Mouse (Mus musculus) T-helper 17 cell (primary cell): Measurements from ENCODE around the gene Gm20388.

Source experiments
- in situ Hi-C, 2 experiments: fragments of 300-600 bp; cut with MboI, MseI; formaldehyde crosslinking; loops; 1 replicate in 1 of 2; 2 replicates in 1 of 2; pipeline ENCODE4 v1.15.1; 2025; ENCODE audit warnings: high pct_unique_total_duplicates in 2 of 2

Gene Gm20388

DNA sequence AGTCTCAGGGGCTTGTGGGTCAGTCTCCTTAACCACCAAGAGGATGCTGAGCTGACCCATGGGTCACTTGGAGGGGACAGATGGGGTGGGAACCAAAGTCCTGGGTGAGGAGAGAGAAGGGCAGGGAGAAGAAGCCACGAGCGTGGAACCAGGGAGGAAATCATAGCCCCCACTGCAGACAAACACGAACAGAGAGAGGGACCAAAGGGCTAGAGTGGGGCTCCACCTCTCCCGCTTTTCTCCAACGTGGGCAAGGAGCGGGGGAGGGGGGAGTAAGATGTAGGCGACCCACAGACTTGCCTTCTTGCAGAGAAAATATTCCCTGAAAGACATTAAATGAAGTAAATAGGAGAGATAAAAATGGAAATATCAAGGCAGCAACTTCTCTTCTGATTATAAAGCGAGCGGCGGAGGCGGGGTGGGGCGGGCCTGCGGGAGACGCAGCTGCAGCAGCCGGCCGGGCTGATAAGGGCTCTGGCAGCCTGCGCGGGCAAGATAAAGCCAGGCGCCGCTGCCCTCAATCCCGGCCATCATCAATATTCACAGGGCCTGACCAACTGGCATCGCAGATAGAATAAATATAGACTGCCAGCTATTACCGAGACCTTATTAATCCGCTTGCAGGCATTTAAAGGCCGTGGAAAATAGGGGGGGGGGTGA, 2809.6 kb downstream of the Gm20388 start:
- in situ Hi-C loops, result no loop called here

DNA sequence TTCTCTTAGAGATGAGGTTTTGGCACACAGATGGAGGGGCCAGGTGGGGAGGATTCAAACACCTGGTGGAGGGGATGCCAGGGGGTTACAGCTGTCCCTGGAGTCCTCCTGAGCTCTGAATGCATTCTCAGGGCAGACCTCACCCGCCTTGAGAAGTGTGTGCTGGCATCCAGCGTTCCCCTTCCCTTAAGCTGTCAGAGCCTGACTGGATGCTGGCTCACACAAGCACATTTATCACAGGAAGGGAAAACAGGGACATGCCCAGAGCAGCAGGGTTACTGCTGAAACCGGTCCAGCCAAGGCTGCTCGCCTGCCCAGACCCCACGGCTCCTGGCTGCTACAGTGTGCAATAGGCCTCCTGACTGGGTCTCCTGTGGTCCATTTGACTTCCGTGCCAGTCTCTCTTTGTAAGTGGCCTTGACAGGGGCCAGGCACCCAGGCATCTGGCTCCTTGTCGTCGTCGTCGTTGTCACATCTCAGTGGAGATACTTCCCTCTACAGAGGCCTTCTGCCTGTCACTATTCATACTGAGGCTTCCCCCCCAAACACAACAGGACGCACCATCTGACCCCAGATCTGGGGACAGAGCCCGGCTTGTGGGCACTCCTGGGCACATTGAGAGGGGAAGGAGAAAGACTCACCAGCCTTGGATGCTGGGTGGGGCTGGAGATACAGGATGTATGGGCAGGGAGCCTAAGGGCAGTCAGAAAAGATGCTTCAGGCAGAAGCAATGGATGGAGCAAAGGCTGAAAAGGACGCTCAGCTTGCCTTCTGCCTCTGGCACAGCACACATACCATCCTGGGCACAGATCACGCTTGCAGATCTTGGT, 2810.4 kb downstream of the Gm20388 start:
- in situ Hi-C loops, result no loop called here

DNA sequence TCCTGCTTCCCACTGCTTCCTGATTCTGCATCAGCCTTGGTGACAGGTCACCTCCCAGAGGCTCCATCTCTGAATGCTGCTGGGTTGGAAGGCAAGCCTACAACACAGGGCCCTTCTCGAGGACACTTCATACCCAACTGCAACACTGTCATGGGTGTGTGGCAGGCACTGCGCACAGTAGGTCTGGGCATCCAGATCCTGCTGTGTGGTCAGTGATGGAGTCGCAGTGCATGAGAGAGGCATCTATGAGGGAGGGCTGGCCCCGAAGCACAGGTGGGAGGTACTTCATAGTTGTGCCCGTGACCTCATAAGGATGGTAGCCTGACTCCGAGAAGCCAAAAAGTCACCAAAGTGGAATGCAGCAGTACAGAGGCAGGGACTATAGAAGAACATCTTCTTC, 2814.5 kb downstream of the Gm20388 start:
- in situ Hi-C loops, result no loop called here

DNA sequence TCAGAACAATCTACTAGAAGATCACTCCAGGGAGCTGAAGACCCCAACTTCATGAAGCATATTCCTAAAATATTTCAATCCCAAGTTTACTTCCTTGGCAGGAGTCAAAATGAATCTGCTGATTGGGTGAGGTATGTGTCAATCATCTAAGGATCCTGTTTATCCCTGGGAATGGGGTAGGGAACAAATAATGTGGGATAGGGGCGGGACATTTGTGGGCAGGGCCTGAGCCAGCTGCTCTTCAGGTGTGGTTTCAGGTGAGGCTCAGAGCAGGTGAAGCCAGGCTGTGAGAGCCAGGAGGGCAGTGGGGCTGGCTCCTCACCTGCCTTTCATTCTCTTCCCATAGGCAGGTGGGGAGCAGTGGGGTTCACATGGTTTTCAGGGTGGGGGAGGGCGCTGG, 2816.1 kb downstream of the Gm20388 start:
- in situ Hi-C loops, result no loop called here

DNA sequence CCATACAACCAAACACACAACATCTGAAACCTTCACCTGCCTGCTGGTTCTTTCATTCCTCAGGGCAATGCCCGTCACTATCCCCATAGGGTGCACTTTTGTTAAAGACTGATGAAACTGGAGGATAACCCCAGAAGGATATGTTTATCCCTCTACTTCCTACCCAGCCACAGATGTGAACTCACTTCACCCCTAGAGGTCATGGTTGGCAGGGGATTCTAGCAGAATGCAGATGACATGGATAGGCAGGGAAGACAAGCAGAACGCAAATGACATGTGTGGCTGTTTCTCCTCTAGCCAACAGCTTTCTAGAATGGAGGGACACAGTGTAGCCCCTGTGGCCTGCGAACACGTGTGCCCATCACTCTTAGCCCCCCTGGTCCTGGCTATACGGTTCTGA, 2816.8 kb downstream of the Gm20388 start:
- in situ Hi-C loops, result no loop called here

DNA sequence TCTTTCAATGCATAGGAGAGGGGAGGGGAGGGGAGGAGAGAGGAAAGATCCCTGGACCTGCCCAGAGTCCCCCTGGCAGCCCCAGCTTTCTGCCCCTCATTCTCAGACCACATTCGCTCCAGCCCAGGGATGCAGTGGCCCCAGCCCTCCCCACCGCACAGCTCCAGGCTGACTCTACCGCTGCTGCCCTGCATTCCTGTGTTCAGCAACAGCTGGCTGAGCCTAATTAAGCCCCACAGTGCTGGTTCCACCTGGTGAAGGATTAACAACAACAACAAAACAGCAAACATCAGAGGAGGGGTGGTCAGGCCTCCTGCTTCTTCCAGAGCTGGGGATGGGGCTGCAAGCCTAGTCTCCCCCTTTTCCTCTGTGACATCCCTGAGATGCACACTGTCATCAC, 2818.0 kb downstream of the Gm20388 start:
- in situ Hi-C loops, result no loop called here

DNA sequence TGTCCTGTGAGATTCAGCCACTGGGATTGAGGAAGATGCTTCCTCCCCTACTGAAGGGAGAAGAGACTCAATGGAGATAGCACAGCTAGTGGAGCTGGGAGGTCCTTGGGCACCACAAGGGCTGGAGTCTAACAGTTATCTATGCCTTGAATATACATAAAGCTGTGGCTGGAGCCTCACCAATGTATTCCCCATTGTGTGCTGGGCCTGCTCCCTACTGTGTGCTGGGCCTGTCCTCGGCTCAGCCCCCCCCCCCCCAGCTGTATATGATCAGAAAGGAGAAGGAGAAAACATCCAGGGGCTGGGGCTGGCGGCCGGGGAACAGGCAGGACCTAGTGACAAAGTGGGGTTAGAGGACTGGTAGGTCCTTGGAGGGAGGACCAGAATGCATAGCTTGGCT, 2824.5 kb downstream of the Gm20388 start:
- in situ Hi-C loops, result loop anchor here in 1 of 2 experiments (10.0 kb wide), 1 partner anchor 690 kb away; no protein-coding TSS in a partner anchor

DNA sequence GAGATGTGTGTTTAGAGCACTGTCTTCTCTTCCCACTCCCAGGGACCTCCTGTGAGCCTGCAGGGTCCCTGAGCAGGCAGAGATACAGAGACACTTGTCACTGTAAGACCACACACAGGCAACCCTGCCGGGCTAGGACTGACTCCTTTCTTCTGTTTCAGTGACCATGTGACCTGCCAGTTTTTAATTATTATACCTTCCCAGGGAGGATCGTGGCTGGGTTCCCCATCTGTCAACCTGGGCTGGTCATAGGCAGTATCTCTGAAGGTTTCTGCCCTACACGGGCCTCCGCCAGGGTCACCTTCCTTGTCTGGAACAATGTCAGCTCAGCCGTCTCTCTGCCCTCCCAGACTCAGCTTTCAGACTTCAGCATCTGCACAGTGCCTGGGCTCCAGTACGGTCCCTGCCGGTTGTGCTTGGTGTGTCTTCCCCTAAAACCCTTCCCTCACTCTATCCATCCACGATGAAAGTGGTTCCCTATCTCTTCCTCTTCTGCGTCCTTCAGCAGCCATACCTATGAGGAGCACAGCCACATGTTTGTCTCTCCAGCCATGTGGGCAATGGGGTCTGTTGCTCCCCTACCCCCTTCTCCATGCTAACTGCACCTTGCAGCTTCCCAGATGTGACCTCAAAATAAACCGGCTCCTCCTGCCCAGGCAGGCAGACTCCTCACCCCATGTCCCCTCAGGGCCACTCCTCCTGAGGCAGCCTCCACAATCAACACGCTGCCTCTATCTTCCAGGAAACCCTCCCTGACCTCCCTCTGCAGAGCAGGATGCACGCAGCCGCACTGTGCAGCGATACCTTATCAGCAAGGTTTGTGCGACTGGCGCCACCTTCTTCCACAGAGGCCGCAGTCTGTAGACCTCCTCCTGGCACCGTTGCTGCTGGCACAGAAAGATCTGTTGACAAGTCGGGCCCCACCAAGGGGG, 2825.2 kb downstream of the Gm20388 start:
- in situ Hi-C loops, result loop anchor here in 1 of 2 experiments (10.0 kb wide), 1 partner anchor 691 kb away; no protein-coding TSS in a partner anchor

DNA sequence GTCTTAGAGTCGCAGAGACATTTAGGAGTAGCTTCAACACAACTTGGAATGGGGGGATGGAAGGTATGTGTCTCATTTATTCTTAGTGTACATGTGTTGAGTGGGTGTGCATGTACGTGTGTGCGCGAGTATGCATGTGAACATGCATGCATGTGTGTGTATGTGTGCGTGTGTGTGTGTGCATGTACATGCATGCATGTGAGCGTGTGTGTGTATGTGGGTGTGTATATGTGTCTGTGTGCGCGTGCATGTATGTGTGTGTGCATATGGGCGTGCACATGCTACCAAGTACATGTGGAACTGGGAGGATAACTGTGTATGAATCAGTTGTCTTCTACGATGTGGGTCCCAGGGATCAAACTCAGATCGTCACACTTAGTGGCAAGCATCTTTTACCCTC, 2826.0 kb downstream of the Gm20388 start:
- in situ Hi-C loops, result loop anchor here in 1 of 2 experiments (10.0 kb wide), 1 partner anchor 692 kb away; no protein-coding TSS in a partner anchor

DNA sequence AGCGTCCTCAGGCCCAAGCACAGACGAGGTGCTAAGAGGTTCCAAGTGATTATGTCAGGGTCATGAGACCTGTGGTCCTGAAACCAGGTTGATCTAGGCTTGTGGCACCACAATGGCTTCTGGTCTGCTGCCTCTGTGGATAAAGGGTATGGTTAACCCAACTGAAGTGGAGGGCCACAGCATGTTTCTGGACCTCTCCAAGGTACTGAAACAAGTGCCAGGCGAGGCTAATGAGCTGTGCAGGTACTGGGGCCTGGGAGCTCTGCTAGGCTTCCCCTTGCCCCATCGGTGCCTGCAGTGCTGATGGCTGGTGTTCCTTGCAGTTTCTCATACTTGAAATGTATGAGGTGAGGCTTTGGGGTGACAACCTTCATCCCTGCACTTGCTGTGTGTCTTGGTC, 2826.4 kb downstream of the Gm20388 start:
- in situ Hi-C loops, result loop anchor here in 1 of 2 experiments (10.0 kb wide), 1 partner anchor 692 kb away; no protein-coding TSS in a partner anchor

DNA sequence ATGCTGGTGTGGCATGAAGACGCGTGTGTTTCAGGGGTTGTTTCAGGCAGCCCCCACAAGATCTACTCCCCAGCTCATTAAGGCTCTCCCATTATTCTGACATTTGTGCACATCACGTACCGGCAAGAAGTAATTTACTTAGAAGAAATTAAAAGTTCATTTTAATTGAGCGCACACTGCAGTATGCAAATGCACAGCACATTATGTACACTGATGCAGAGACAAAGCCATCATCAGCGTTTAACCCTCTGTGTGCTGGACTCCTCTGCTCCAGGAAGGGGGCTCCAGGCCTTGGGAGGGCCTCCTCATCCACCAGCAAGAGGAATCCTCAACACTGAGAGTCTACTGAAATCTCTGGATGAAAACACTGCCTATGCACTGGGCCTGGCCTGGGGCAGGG, 2827.2 kb downstream of the Gm20388 start:
- in situ Hi-C loops, result loop anchor here in 1 of 2 experiments (10.0 kb wide), 1 partner anchor 693 kb away; no protein-coding TSS in a partner anchor

DNA sequence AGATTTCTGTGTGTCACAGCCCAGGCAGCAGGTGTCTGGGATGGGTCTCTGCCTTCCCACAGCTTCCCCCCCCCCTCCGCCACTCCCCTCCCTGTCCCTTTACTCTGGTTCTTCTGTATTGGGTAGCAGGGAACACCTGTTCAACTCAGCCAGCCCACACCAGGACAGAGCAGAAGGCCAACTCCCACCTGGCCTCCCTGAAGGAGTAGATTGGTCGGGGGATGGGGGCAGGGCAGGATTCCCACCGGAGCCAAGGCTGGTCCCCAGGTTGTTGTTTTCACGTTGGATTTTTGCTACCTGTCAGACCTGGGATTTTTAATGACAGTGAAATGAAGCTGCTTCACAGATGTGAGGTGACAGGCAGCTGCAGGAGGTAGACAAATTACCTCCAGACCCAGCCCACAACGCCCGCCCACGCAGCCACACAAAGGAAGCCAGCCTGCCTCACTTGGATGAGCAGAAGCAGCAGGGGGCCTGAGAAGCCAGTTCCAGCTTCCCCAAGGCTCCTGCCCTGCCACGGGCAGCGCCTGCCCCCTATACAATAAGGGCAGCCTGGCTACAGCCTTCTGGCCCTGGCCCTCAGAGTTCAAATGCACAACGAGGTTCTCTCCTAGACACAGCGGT, 2828.6 kb downstream of the Gm20388 start:
- in situ Hi-C loops, result loop anchor here in 1 of 2 experiments (10.0 kb wide), 1 partner anchor 694 kb away; no protein-coding TSS in a partner anchor

DNA sequence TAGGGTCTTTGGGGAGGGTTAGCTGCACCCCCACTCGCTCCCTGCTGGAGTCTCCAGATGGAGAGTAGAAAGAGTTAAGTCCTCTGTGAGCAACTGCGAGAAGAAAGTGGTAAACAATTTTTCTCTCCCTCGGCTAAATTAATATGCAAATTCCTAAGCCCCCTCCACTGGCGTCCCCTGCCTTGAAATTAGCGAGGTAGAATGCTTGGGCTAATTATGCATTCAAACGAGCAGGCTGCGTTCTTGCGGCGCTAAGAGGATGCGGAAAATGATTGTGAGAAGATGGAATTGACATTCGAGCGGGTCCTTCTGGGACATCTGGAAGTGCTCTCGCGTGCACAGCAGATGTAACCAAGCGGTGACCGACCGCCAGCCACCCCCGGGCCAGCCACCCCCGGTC, 2831.8 kb downstream of the Gm20388 start:
- in situ Hi-C loops, result no loop called here

DNA sequence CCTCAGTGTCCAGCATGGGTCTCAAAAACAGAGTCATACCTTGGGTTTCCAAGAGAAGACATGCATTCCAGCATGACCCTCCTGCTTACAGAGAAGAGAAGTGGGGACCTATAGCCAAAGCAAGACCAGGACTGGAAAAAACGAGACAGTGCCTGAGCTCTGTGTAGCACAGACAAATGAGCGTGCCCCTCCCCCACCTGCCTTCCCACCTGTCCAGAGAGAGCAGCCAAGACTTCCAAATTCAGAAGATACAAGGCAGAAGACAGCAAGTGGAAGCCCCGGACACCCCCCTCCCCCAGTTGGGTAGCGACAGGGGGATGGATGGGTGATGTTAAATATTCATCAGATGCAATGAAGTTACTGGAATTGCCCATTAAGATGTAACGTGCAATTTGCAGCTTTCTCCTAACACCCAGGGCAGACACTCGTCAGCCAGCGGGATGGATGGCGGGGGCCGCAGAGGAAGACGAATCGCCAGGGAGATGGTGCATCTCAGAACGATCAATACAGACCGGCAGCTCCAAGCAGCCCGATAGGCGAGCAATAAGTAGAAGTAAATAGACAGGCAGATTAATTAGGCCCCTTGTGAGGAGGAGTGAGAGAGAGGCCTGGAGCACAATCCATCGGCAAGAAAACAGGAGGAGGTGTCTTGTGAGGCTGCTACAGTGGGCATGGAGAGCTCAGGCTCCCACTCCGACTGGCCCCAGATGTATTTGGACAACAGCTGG, 2834.5 kb downstream of the Gm20388 start:
- in situ Hi-C loops, result no loop called here

DNA sequence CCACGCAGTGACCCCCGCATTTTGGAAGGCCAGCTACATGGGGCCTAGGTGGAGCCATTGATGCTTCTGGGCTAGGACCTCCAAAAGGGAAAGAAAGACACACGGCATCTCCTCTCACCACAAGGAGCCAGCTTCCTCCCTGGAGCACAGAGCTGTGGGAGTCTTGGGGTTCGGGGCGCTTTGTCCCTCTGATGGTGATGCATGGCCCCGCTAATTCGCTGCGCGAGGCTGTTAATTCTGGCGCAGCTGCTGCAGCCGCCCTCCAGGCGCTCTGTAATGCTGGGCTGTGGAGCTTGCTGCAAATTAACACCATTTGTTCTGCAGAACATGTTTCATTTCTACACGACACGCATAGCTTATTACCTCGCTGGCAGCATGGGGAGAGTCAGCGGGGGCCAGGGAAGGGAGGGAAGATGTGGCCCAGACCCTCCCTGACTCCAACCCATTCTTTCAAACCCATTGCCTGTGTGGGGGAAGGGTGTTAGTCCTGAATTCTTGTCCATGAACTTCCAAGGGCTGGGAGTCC, 2835.2 kb downstream of the Gm20388 start:
- in situ Hi-C loops, result no loop called here

DNA sequence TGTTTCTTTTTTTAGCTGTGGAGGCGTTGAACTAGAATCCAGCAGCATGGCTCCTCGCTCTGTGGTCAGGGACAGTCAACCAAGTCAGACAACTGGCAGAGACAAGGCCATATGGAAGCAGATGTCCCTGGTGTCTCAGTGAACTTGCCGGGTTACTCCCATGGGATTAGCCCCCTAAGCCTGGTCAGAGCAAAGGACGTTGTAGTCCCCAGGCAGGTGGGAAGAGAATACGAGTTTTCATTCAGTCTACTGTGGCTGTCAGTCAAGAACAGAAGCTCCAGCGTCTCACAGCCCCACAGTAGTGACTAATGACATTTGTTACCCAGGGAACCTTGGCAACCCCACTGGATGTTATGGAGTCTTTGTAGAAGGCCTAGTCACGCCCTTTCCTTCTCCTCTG, 2835.8 kb downstream of the Gm20388 start:
- in situ Hi-C loops, result no loop called here

DNA sequence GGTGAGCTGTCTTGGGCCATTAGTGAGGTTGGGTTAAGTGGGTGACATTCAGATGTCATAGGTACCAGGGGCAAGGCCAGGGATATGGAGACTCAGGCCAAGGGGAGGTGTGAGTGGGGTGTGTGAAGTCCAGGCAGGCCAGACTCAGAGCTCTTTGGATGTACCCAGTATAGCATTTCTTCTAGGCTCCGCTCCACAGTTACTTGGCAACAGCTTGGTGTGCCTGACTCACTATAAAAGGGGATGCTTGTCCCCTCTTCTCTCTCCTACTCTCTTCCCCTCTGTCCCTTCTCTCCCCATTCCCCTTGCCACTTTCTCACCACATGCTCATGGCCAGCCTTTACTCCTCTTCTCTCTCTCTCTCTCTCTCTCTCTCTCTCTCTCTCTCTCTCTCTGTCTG, 2837.2 kb downstream of the Gm20388 start:
- in situ Hi-C loops, result no loop called here

DNA sequence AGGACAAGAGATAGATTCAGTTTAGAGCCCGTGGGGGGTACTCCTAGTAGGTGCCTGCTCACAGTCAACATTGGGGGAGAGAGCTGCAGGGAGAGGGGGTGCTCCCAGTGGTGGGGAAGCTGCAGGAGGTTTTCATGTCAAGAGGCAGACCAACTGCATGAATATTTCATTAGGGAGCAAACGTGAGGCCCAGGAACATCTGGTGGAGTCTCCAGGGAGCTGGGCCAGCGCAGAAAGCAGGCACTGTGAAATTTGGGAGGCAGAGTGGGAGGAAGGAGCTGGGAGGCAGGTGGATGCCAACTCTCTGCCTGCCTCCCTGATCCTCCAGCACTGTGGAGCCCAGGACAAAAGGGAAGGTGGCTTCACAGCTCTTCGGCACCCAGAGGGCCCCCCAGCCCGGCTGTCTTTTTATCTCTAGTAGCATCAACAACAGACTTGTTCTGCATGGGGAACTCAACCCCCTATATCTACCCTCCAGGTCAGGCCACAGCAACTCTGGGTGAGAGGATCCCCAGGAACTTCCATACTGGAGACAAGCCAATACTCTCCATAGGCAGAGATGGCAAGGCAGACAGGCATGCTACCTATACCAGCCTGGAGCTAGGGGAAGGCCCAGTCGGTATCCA, 2838.8 kb downstream of the Gm20388 start:
- in situ Hi-C loops, result no loop called here

DNA sequence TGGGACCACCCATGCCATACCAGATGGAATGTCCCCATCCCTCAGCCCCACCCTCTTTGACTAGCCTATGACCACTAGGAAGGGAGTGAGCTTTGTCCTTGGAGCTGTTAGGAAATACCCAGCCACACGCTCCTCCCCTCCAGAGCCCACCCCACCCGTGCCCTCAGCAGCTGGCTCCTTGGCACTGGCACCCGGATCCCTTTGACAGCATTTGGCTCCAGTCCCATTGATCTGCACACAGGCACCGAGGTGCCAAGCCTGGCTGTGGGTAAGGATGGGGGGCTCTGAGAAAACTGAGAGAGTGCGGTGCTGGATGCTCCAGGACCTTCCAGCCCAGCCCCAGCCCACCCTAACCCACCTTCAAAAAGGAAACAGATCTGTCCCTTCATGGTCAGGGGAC, 2840.7 kb downstream of the Gm20388 start:
- in situ Hi-C loops, result no loop called here
